Mouse (Mus musculus): ENCODE data around the gene Fam83c.

DNA sequence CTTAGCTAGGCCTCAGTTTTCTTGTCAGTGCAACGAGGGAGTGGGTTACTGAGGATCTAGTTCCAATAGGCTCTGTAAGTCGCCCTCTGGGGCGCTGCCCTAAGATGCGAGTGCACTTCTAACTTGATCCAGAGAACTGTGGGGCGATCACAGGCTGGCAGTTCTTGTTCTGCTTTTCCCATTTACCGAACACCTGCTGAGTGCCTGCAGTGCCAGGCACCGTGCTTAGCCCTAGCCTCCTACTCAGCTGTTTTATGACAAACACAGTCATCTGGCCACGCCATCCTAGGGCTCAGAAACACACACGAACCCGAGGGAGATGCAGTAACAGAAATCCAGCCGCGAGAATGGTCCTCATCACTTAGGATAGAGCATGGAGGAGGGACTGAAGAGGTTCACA is 41.8 kb downstream of the Fam83c start:
- TF ChIP-seq CTCF (IDR thresholded peaks at IDR 0.05; ENCODE audit: low read depth) (no peak), EP300 (optimal IDR thresholded peaks at IDR 0.05) (no peak)

Data from stomach, postnatal 0 days (tissue).